Mouse (Mus musculus) kidney, postnatal 4 days (tissue): ENCODE measurements around the gene Krt222.
A peak's percentile ranks its signal among the peaks of the same experiment; 100 is the strongest.
"Not testable (repeated sequence)": the region's sequence is repeated elsewhere in the genome, so short reads cannot be mapped to it uniquely, and the experiment has no call there.

Source experiments
- DNase-seq, 2 experiments: peaks; one replicate each; pipeline ENCODE4 v3.0.0; 2021; ENCODE audit warnings: mixed read lengths in 2 of 2

The Krt222 gene

DNA sequence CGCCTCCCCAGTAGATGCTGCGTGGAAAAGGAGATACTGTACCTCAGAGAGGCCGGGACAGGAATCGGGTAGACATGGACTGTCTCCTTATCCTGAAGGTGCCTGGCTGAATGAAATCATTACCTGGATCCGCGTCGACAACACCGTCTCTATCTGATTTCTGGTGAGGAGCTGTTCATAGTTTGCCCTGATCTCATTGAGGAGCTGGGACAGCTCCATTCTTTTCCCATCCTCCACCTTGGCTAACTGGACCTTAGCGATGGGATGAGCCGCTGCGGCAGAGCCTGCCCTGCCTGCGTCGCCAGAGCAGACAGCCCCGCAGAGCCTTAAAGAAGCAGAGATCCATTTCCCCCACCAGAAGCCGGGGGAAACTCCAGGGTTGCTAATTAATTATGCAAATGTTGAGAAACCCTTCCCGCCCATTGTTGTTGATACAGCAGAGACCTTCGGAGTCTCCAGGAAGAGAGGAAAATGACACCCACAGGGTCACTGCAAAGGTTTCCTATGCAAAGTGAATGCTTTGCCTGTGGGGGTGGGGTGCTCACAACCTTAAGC is at the start of gene Krt222:
Gene Krt222 (minus strand): TSS at position 266 of the 555 bp plus-strand sequence.
- peak; percentile 30 to 38 for DNase-seq

DNA sequence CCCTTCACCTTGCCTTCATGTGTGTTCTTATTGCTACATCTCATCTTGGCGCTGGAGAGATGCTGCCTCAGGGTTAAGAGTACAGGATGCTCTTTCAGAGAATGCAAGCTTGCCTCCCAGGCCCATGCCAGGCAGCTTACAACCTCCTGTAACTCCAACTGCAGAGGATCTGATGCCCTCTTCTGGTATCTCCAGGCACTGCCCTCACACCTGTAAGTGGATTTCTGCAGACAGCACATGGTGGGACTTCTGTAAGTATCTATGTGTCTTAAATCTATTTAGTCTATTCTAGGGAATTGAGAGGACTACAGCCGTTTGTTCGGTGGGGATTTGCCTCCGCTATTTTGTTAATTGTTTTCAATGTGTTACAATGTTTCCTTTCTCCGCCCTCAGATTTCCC is 49.0 kb upstream of the Krt222 start:
- peak; percentile 58 to 72 for DNase-seq

DNA sequence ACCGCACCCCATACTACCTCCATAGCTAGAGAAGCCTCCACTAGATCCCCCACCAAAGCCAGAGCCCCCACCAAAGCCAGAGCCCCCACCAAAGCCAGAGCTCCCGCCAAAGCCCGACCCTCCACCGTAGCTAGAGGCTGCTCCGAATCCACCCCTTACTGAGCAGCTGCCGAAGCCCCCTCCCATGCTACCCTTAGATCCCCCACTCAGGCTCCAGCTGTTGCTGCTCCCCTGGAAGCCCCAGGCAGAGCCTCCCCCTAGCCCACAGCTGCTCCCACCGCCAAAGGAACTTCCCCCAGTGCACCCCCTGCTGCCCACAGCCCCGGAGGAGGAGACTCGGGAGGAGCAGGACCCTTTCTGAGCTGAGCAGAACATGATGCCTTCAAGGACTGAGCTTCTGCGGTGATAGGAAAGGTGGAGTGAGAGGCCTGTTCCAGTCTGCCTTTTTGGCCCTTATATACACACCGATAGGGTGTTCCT is 41.0 kb upstream of the Krt222 start, which contains the start of gene Krt24:
Gene Krt24 (minus strand): TSS at position 430 of the 480 bp plus-strand sequence.
- peak in 1 of 2 experiments; percentile 5 for DNase-seq

DNA sequence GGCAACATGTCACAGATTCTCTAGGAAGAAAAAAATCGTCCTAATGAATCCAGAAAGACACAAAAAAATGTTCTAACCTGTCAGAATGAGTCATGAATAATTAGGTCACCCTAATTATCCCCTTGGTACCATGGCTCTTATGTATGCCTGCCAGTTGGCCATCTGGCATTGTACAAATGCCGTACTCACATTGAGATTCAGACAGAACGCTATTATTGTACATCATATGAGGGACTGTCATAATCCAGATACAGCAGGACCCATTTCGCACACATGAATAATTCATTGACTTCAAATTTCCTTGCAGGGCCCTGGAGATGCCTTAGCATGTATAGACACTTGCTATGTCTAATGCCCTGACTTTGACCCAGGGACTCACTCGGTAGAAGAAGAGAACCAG is 40.1 kb upstream of the Krt222 start:
- DNase-seq, result no peak

DNA sequence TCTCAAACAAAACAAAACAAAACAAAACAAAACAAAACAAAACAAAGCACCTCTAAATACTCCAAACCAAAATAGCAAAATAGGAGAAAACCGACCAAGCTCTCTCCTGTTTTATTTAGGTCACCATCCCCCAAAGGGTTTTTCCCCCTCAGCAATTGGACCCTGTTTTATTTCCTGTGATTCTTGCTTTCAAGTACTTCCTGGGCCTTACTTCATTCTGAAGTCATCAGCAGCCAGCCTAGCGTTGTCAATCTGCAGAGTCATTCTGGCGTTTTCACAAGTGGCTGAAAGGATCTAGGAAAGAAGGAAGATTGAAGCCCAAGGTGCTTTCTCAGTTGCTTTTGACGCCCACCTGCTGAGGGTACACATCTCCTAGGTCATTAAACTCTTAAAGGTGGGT is 39.4 kb upstream of the Krt222 start:
- DNase-seq, result no peak

DNA sequence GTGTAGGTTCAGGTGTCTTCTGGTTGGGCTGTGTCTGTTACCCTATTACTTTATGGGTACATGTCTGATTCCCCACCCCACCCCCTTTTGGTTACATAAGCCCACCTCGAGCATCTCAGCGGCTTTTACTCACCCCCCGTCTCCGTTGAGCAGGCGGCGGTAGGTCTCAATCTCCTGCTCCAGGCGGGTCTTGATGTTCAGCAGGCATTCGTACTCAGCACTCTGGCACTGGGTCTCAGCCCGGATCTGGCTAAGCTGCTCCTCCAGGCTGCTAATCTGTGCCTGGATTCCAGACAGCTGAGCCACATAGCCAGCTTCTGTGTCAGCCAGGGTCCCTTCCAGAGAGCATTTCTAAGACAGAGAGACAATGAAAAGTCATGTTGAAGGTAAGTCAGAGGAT is 37.2 kb upstream of the Krt222 start:
- DNase-seq, result no peak

DNA sequence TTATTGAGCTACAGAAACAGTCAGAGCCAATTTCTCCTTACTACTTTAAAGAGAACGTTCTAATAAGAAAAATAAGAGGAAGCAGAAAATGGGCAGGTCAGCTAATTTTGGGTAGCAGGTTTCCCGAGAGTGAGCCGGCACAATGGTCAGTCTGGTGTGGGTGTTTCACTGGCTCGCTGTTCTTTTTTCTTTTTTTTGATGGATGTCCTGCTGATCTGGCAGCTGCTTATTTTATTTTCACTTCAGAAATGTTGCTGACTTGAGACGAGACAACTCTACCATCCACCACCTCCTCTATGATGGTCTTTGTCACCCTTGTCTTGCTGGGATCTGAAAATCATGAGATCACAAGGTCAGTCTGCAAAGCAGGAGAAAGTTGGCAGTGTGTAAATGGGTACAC is 36.1 kb upstream of the Krt222 start:
- DNase-seq, result no peak

DNA sequence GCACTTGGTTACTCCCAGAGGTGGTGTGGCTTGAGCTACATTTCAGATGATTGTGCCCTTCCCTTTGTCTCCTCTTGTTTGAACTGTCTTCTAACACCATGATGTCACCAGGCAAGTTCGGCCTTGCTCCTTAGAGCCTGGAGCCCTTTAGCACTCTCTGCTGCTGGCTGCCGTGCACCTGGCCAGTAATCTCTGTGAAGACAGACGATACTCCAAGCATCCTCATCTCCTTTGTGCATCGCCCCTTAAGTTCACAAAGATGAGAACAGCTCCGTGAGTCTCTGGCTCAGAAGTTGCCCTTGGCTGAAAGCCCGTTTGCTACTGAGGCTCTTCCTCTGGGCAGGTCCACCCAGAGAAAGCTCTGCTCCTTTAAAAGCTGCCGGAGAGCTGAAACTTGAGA is 32.9 kb upstream of the Krt222 start:
- no peak for DNase-seq

DNA sequence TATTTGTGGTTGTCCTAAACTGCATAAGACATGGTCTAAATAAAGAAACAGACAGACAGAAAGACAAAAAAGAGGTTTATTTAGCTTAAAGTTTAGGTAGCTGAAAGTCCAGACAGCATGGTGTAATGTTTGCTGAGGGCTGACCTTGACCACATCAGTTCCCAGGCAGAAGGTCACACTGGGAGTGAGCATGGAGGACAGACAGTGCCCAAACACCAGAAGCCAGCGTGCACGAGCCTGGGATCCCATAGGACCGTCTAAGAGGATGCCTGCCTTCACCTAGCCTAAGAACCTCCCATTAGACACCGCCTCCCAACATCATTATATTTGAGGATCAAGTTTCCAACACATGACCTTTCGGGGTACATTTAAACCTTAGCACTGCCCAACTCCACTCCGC is 31.7 kb upstream of the Krt222 start:
- no peak for DNase-seq

DNA sequence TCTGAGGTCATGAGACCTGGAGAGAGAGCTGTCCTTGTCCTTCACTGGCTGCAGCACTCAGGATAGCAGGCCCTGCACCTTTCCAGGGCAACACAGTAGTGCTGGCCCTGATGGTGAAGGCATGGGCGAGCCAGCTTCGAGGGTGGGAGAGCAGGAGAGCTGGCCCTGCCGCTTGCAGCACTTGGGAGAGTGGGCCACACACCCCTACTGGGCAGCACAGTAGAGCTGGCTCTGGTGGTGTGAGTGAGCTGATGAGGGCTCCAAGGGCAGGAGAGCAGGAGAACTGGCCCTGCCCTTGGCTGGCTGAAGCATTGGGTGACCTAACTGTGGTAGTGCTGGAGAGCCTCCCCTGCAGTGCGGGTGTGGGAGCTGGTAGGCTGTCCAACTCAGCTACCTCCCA is 28.8 kb upstream of the Krt222 start:
- no peak for DNase-seq

DNA sequence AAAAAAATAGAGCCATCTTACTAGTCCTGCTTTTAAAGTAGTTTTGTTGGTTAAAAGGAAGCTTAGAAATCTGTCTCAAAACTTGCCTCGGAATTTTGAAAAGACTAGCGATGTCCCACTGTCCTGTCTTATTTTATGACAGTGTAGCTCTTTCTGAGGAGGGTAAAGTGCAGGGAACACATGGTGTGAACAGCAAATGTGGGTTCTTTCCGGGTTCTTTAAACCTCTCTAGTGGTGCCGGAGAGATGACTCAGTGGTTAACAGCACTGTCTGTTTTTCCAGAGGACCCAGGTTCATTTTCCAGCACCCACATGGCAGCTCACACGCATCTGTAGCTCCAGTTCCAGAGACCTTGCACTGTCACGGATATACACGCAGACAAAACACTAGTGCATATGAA is 25.3 kb upstream of the Krt222 start:
- no peak for DNase-seq

DNA sequence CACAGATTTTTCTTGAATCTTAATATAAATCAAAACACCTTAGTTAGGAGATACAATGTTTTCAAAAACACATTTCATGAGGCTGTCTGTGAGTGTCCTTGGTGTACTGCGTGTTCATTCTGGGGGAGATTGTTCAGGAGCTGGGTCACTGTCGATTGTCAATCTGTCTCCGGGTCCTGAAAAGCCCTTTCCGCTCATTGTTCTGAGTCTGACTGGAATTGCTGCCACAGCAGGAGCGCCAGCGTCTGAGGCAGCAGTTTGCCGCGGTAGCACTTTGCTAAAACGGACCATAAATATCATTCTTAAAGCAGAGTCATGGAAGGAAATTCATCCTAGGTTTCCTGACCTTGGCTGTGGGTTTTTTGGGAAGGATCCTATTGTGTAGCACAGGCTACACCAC is 21.9 kb upstream of the Krt222 start:
- DNase-seq, result peak; percentile 12 to 35

DNA sequence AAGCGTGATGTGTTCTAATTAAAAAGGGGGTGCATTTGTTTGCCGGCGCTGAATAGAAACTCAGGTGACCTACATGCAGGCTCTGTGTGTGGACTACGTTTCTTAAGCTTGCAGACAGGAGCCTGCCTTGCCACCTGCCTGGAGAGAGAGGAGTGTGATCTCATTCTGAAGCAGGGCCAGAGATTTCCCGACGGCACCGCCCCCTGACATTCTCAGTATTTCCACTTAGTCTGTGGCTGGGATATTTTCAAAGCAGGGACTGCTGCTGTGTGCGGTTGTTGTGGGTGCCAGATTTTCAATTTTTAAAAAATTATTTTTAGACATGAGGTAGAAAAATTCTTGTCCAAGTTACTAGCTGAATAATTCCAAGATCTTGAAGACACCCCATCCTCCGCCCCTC is 21.3 kb upstream of the Krt222 start:
- DNase-seq, result peak in 1 of 2 experiments; percentile 34

DNA sequence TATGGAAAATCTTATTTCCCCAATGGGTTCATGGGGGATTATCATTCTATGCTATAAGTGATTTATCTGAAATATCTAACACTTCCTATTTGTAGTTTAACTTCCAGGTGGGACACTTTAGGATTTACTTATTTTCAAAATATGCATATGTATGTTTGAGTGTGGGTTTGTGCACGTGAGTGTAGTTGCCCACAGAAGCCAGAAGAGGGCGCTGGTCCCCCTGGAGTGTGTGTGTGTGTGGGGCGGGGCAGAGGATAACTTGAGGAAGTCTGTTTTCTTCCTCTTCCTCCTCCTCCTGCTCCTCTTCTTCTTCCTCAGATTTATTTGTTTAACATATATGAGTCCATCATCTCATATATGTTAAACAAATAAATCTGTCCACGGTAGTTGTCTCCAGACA is 12.3 kb upstream of the Krt222 start:
- no peak for DNase-seq

DNA sequence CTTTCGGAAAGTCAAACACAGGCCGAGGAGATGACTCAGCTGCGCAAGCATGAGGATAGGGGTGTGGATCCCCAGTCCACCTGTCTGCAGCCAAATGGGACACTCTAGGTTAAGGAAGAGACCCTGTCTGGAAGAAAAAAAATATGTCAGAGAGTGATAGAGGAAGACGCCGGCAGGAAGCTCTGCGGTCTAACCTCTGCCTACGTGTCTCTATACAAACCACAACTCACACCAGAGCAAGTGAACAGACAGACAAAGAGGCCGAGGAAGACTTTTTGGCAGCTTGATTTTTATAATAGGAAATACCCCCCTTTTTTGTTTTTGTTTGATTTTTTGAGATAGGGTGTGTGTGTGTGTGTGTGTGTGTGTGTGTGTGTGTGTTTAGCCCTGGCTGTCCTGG is 11.4 kb upstream of the Krt222 start:
- DNase-seq, result no peak

DNA sequence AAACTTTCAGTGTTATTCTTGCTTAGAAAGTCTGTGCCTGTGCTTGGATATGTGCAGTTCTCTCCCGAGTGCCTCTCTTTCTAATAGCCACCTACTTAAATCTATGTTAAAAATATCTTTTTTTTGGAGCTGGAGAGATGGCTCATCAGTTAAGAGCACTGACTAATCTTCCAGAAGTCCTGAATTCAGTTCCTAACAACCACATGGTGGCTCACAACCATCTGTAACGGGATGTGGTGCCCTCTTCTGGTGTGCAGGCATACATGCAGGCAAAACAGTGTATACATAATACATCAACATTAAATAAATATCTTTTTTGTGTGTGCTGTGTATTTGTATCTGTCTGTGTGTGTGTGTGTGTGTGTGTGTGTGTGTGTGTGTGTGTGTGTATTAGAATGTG is 10.0 kb upstream of the Krt222 start:
- DNase-seq, result no peak

DNA sequence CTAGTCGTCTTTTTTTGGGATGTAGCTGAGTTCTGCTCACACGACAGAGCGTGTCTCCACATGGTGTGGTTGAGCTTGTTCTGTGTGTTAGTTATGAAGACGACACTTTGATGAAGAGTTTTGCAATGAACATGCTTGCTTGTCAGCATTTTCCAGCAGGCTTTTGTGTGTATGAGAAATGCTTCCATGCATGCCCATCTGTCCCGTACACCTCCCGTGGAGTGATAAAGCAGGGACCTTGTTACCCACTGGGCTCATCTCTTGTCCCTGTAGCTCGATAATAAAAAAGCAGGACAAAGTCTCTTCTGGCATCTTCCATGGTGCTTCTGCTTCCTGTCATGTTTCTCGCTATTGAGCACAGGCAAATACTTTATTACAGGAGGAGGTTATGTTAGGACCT is 8.8 kb upstream of the Krt222 start:
- no peak for DNase-seq

DNA sequence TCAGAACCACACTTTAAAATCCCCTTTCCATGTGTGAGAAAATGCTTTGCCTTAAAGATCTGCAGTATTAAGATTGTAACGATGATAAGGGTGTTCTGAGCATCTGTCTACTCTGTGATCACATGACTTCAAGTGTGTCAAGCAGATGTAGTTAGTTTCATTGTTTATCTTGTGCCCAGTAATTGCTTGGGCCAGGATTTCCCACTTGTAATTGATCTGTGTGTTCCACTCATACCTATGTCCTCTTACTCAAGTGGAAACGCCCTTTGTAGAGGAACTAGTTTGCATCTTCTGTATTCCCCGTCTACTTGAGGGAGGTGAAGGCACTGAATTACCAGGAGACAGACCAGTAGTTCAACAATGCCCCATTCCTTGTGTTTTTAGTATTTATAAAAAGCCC is 6.8 kb upstream of the Krt222 start:
- DNase-seq, result no peak

DNA sequence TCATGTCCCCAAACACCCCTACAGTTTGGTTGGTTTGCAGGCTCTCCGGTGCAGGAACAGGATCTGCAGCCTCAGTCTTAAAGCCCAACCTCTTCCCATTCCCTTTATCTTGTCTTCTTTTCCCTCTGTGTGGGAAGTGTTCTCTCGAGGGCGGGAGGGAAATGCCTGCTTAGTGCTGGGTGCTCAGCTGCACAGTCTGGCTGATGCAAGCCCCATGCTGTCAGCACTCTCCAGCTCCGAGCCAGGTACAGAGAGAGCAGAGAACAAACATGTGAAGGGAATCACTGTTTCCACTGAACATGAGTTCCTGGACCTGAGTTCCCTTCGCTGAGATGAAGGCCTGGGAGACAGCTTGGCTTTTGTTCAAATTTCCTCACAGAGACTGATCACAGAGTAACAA is 6.4 kb upstream of the Krt222 start:
- DNase-seq, result no peak

DNA sequence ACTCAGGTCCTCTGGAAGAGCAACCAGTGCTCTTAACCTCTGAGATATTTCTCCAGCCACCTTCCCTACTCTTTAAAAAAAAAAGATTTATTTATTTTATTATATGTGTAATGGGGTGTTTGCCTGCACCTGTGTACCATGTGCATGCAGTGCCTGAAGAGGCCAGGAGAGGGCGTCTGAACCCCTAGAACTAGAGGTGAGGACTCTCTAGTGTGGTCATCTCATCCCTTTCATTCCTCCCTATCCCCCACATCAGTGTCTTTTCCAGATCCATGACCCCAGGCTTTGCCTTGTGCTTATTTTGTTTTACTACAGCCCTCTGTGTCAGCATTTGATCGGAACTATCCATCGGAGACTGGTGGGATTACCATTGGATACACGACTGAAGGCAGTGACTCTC is 5.2 kb upstream of the Krt222 start:
- DNase-seq, result peak; percentile 50 to 56

DNA sequence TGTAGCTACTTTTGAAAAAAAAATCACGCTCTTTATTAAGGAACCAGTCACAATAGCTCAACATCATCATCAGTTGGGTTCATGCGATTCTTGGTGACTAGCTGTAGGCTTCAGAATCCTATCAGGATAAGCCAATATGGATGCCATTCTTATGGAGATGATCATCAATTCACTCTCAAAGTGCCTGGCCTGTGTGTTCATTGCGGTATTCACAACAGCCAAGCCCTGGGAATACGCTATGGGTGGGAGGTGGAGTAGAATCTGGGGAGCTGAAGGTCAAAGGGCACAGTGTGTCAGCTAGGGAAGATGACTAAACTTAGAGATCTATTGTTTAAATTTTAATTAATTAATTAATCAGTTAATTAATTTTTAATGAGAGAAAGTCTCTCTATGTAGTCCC is 4.0 kb upstream of the Krt222 start:
- DNase-seq, result no peak

DNA sequence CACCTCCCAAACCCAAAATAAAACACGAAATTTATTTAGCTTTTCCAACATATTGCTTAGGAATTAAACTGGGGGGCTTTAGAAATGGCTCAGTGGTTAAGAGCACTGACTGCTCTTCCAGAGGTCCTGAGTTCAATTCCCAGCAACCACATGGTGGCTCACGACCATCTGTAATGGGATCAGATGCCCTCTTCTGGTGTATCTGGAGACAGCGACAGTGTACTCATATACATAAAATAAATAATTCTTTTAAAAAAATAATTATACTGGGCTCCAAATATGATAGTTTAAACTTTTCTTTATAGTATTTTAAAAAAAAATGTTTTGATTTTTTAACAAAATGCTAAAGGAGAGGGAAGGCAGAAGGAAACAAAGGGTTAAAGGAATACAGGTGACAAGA is 634 bp upstream of the Krt222 start:
- DNase-seq, result not testable (repeated sequence)

DNA sequence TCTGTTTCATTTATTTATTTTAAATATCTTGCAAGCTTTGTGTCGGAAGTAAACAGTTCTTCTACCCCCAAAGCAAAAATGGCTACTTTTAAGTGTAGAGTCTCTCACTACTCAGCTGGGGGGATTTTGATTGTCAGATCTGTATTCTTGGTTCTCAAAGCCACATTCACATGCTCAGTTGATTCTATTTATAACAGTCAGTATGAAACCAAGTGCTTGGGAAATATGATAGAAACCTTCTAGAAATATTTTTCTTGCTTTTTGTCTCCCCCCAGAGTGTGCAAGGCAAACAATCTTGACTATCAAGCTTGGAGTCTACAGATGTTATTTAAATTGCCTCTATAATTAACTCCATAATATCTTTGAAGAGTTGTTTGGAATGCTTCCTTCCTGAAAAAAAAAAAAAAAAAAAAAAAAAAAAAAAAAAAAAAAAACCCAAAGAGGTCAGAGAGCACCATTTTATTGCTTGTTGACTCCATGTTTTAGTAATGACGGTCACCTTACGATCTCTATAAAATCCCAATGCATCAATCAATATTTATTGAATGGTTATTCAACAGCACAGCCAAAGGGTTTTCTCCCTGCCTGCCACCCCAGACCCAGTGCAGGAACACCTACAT is 575 bp downstream of the Krt222 start:
- no peak for DNase-seq

DNA sequence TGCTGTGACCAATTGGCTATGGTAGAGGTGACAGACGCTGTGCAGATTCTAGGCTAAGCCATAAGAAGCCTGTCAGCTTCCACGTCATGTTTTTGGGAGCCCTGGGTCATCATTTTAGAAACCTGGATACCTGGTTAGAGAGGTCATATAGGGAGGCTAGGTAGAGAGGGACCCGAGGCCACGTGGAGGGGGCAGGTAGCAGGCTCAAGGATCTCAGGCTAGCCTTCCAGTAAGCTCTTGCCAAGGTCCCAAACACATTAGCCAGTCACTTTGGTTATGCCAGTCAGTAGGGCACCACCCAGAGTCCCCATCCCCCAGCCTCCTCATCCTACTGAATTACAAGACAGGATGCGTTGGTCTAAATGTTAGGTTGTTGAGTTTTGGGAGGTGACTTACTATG is 1.8 kb downstream of the Krt222 start:
- no peak for DNase-seq

DNA sequence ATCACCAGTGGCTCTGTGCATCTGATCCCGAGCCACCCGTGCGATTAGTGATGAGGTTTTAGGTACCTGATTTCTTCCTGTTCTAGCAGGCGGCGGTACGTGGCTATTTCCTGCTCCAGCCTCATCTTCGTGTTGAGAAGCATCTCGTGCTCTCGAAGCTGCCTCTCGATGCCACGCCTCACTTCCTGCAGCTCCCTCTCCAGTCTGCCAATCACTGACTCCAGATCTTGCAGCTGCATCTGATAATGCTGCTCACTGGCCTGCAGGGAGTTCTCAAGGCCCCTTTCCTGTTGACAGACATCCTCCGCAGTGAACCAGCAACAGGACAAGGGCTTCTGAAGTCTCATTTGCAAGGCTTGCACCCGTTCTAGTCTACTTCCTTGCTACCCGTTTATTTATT is 5.4 kb downstream of the Krt222 start:
- DNase-seq, result peak in 1 of 2 experiments; percentile 8
